Mouse (Mus musculus) kidney, embryonic 16.5 days (tissue): ENCODE measurements at regions not wholly inside any gene's neighbourhood (a gene's known extent, or its start where the extent isn't known, plus 50 kb on each side); places are given as distances from the start of the nearest gene placed in this dataset.

ENCODE experiments used
- ATAC-seq: fragments of 200-750 bp; cut with Nextera tagmentation; 2 replicates; pipeline ENCODE4 v1.8.0; 2017; ENCODE audit warnings: moderate TSS enrichment; ENCODE audit not compliant: low FRiP score, low TSS enrichment
- H3K27ac ChIP-seq: fragments of 300-500 bp; sonication (generic); 2 replicates; pipeline ENCODE4 v1.5.1; 2014; ENCODE audit warnings: low read length
- H3K27me3 ChIP-seq: fragments of 300-500 bp; sonication (generic); 2 replicates; pipeline ENCODE4 v1.6.1; 2014; ENCODE audit warnings: low read length, control low read depth, mixed read lengths; ENCODE audit not compliant: insufficient read depth
- H3K36me3 ChIP-seq: fragments of 300-500 bp; sonication (generic); 2 replicates; pipeline ENCODE4 v1.6.1; 2014; ENCODE audit warnings: low read length, control low read depth, mixed read lengths; ENCODE audit not compliant: insufficient read depth
- H3K4me1 ChIP-seq: fragments of 300-500 bp; sonication (generic); 2 replicates; pipeline ENCODE4 v1.6.1; 2014; ENCODE audit warnings: low read length, control low read depth, mixed read lengths; ENCODE audit not compliant: insufficient read depth
- H3K4me2 ChIP-seq: fragments of 300-500 bp; sonication (generic); replicated peaks from 2 replicates; pipeline ENCODE4 v1.6.1; 2014; ENCODE audit warnings: low read depth, low read length
- H3K4me3 ChIP-seq: fragments of 300-500 bp; sonication (generic); 2 replicates; pipeline ENCODE4 v1.5.1; 2014; ENCODE audit warnings: mild to moderate bottlenecking, low read length
- H3K9ac ChIP-seq: fragments of 300-500 bp; sonication (generic); replicated peaks from 2 replicates; pipeline ENCODE4 v1.6.1; 2014; ENCODE audit warnings: low read length
- H3K9me3 ChIP-seq: fragments of 300-500 bp; sonication (generic); 2 replicates; pipeline ENCODE4 v1.6.1; 2016; ENCODE audit warnings: low read length, control low read depth
- WGBS: fragments of 180-500 bp; shearing (Covaris S2); extraction: QIAGEN DNeasy Blood & Tissue Kit; methylation state at CpG from one replicate; pipeline ENCODE4 v1.1.7; 2014; 5-methylcytosine and 5-hydroxymethylcytosine counted together

- H3K9me3 ChIP-seq: no peaks in the 10 kb centered on the region
- no peak for ATAC-seq
- H3K4me3 ChIP-seq: no peak overlapping the region
- no peaks in the 10 kb centered on the region for H3K27me3 ChIP-seq
- no peaks in the 10 kb centered on the region for H3K36me3 ChIP-seq
- 85% methylated on average over 14 of the region's 14 CpGs for WGBS
- no peak overlapping the region for H3K4me2 ChIP-seq
- no peak overlapping the region for H3K27ac ChIP-seq
- H3K9ac ChIP-seq: no peak overlapping the region
- H3K4me1 ChIP-seq: no peaks in the 10 kb centered on the region
These were observed 278.1 kb upstream of the Zfp64 start for GRCm38 (mm10) chr2:169233151-169234123.

DNA sequence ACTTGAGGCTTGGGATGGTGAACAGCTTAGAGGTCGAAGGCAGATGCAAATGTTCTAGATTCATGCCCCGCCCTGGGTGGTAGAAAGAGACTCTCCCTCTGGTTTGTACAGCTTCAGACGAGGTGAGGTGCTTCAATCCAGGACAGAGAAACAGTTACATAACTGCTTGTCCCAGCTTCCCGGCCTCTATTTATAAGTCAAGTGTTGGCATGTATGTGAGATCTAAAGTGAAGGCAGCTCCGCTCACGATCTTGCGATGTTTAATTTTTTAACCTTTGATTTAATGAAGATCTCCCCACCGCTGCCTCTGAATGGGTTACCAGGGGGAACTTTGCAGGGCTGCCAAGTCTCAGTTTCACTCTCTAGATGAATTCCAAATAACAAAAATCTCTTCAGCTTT is 266.9 kb upstream of the Zfp64 start:
- H3K9me3 ChIP-seq: no peaks in the 10 kb centered on the region
- no peak overlapping the region for H3K4me3 ChIP-seq
- no peak for ATAC-seq
- no peak overlapping the region for H3K9ac ChIP-seq
- H3K36me3 ChIP-seq: no peaks in the 10 kb centered on the region
- no peak overlapping the region for H3K27ac ChIP-seq
- WGBS: 88% methylated on average over 8 of the region's 8 CpGs
- H3K4me1 ChIP-seq: no peaks in the 10 kb centered on the region
- no peak overlapping the region for H3K4me2 ChIP-seq
- no peaks in the 10 kb centered on the region for H3K27me3 ChIP-seq

DNA sequence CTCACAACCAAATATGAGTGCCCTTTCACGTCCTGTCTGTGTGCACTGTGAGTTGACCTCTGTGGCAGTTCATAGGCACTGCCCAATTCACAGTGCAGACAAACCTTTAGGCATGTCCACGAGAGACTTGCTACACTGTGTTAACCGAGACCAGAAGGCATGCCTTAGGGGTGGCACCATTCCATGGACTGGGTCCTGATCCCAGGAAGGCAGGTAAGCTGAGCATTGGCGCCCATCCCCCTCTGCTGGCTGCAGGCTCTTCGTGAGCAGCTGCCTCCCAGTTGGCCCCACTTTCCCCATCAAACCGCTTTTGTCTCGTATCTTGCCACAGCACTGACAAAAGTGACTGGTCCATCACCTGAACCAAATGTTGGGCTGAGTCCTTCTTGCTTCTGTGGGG is 265.8 kb upstream of the Zfp64 start:
- no peak for ATAC-seq
- H3K27ac ChIP-seq: no peak overlapping the region

DNA sequence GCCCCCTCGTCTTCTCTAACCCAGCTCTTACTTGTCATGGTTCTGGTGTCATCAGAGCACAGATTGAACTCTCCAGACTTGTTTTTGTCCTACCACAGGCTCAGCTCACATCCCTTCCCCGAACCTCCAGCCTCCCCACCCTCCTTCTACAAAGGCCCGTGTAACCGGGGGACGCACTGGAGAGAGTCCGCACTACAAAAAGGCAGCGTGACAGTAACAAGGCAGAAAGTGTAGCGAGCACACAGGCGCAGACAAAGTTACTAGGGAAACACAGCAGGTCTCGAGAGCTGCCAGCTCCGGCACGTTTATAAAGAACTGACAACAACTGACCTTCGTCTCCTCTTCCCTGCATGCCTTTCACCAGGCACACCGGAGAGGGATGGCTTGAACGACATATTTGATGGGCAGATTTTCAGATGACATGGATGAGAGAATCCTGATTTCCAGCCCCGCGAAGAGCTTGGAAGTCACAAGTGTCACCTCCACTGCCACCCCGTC is 260.2 kb upstream of the Zfp64 start:
- H3K36me3 ChIP-seq: no peaks in the 10 kb centered on the region
- H3K4me1 ChIP-seq: peaks cover 16% of the 10 kb centered on the region
- peaks cover 6% of the 10 kb centered on the region for H3K9me3 ChIP-seq
- H3K27ac ChIP-seq: no peak overlapping the region
- no peak overlapping the region for H3K9ac ChIP-seq
- no peak for ATAC-seq
- H3K27me3 ChIP-seq: no peaks in the 10 kb centered on the region
- no peak overlapping the region for H3K4me3 ChIP-seq
- 88% methylated on average over 18 of the region's 18 CpGs for WGBS
- H3K4me2 ChIP-seq: no peak overlapping the region

More for the DNA sequence above, 265.8 kb upstream of the Zfp64 start:
- WGBS: 73% methylated on average over 7 of the region's 7 CpGs
- no peaks in the 10 kb centered on the region for H3K4me1 ChIP-seq
- H3K27me3 ChIP-seq: no peaks in the 10 kb centered on the region
- H3K4me3 ChIP-seq: no peak overlapping the region
- H3K9ac ChIP-seq: no peak overlapping the region
- no peaks in the 10 kb centered on the region for H3K36me3 ChIP-seq
- peaks cover 6% of the 10 kb centered on the region for H3K9me3 ChIP-seq
- no peak overlapping the region for H3K4me2 ChIP-seq

DNA sequence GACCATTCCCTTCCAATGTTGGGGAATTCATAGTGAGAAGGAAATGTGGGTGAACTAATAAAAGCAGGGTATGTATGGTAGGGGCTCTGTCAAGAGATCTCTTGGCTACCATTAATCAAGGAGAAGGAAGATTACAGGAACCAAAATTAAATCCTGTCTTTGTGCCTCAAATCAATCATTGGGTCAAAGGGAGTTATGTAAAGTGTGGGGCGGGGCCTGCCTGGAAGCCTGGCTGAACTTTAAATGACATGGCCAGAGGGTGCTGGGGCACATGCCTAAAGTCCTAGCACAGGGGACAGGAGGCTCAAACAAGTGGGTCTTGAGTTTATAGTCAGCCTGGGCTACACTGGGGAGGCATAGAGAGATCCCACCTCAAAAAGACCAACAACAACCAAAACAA is 259.0 kb upstream of the Zfp64 start:
- 90% methylated on average over 1 of the region's 1 CpGs for WGBS
- Histone ChIP-seq H3K4me1 (peaks cover 16% of the 10 kb centered on the region), H3K9ac (no peak overlapping the region), H3K9me3 (peaks cover 6% of the 10 kb centered on the region), H3K27me3 (no peaks in the 10 kb centered on the region), H3K4me2 (no peak overlapping the region), H3K4me3 (no peak overlapping the region), H3K36me3 (no peaks in the 10 kb centered on the region), H3K27ac (no peak overlapping the region)
- no peak for ATAC-seq

- Histone ChIP-seq H3K4me3 (no peak overlapping the region), H3K27me3 (no peaks in the 10 kb centered on the region), H3K9ac (0 out of 2 replicates have a peak overlapping the region, but pooled peaks have one; percentile 38), H3K27ac (peak overlapping the region; percentile 54), H3K9me3 (peaks cover 8% of the 10 kb centered on the region), H3K4me1 (peaks cover 16% of the 10 kb centered on the region), H3K4me2 (0 out of 2 replicates have a peak overlapping the region, but pooled peaks have one; percentile 31), H3K36me3 (no peaks in the 10 kb centered on the region)
- peak; percentile 69 for ATAC-seq
- WGBS: 10% methylated on average over 10 of the region's 10 CpGs
These were observed 257.9 kb upstream of the Zfp64 start for GRCm38 (mm10) chr2:169213314-169213713.

- Histone ChIP-seq H3K9me3 (peaks cover 9% of the 10 kb centered on the region), H3K27ac (peak overlapping the region; percentile 54), H3K36me3 (no peaks in the 10 kb centered on the region), H3K4me3 (no peak overlapping the region), H3K4me1 (peaks cover 16% of the 10 kb centered on the region), H3K4me2 (0 out of 2 replicates have a peak overlapping the region, but pooled peaks have one; percentile 31), H3K27me3 (no peaks in the 10 kb centered on the region), H3K9ac (no peak overlapping the region)
- peak; percentile 61; the same call in 1 of the 2 replicates for ATAC-seq
- 8% methylated on average over 3 of the region's 3 CpGs for WGBS
These were observed 257.4 kb upstream of the Zfp64 start for GRCm38 (mm10) chr2:169212676-169213257.

DNA sequence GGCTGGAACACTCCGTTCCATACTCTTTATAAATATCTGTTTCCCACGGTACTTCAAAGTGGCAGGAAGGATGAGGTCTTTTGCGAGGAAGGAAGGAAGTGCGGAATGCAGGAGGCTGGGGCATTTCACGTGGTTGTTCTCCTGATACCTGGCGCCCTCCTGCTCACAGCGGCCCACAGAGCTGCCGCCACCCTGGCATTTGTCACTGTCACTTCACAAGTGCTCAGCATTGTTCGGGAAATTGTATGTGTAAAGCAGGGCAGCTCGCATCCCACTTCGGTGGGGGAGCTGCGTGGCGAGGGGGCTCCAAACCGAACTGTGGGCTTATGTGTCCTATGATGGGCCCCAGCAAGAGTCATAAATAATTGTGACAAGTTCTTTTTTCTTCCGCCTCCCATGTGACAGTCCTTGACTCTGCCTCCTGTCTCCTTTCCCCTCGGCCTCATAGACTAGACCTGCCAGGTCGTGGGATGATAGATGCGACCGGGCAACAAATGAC is 248.9 kb upstream of the Zfp64 start:
- peak overlapping the region; percentile 28 for H3K4me2 ChIP-seq
- H3K9me3 ChIP-seq: 0 out of 2 replicates have a peak, but pooled peaks cover 3% of the 10 kb centered on the region
- no peaks in the 10 kb centered on the region for H3K27me3 ChIP-seq
- ATAC-seq: peak; percentile 46
- no peak overlapping the region for H3K27ac ChIP-seq
- 0 out of 2 replicates have a peak, but pooled peaks cover 4% of the 10 kb centered on the region for H3K4me1 ChIP-seq
- WGBS: 15% methylated on average over 19 of the region's 19 CpGs
- H3K36me3 ChIP-seq: no peaks in the 10 kb centered on the region
- no peak overlapping the region for H3K4me3 ChIP-seq
- H3K9ac ChIP-seq: no peak overlapping the region; the same call in 1 of the 2 replicates

GRCm38 (mm10) chr2:169191974-169192373 is 236.6 kb upstream of the Zfp64 start:
- 42% methylated on average over 7 of the region's 7 CpGs for whole genome bisulfite sequencing
- Histone ChIP-seq H3K4me1 (peaks cover 9% of the 10 kb centered on the region), H3K4me3 (no peak overlapping the region), H3K27me3 (no peaks in the 10 kb centered on the region), H3K9me3 (no peaks in the 10 kb centered on the region), H3K36me3 (no peaks in the 10 kb centered on the region), H3K4me2 (no peak overlapping the region), H3K9ac (no peak overlapping the region), H3K27ac (no peak overlapping the region)
- peak; percentile 51; the same call in 1 of the 2 replicates for ATAC-seq
